Mouse (Mus musculus): ENCODE results near the gene Polr3g.

- no peak for TF ChIP-seq CTCF (IDR thresholded peaks at IDR 0.05; ENCODE audit: low read depth, low read length)
- TF ChIP-seq GATA1 (IDR thresholded peaks at IDR 0.05; ENCODE audit: borderline replicate concordance, low read length), result no peak
- no peak for TF ChIP-seq TAL1 (conservative IDR thresholded peaks at IDR 0.05; ENCODE audit: low read depth, low read length)
Observed at GRCm38 (mm10) chr13:81710266-81710665, 547 bp downstream of the Polr3g start.
